Mouse (Mus musculus) limb, embryonic 15.5 days (tissue): ENCODE data around the gene Lrig1. TPM values are rescaled to one million over a fixed set of nuclear protein-coding genes. Genes with fewer than 3 reads are reported as not detected.
A peak's percentile ranks its signal among the peaks of the same experiment; 100 is the strongest.

Source experiments
- ATAC-seq: fragments of 200-750 bp; cut with Nextera tagmentation; 2 replicates; pipeline ENCODE4 v1.8.0; 2017; ENCODE audit warnings: low read depth, moderate TSS enrichment; ENCODE audit not compliant: insufficient number of reproducible peaks, low FRiP score, low TSS enrichment
- H3K27ac ChIP-seq: fragments of 300-500 bp; sonication (generic); 2 replicates; pipeline ENCODE4 v1.5.1; 2015; ENCODE audit warnings: moderate library complexity, mild to moderate bottlenecking, inconsistent platforms
- H3K27me3 ChIP-seq: fragments of 300-500 bp; sonication (generic); 2 replicates; pipeline ENCODE4 v1.6.1; 2015; ENCODE audit warnings: inconsistent platforms
- H3K36me3 ChIP-seq: fragments of 300-500 bp; sonication (generic); 2 replicates; pipeline ENCODE4 v1.6.1; 2015; ENCODE audit warnings: inconsistent platforms
- H3K4me1 ChIP-seq: fragments of 300-500 bp; sonication (generic); 2 replicates; pipeline ENCODE4 v1.6.1; 2015; ENCODE audit warnings: inconsistent platforms
- H3K4me2 ChIP-seq: fragments of 300-500 bp; sonication (generic); 2 replicates; pipeline ENCODE4 v1.6.1; 2015; ENCODE audit warnings: mild to moderate bottlenecking, inconsistent platforms
- H3K4me3 ChIP-seq: fragments of 300-500 bp; sonication (generic); 2 replicates; pipeline ENCODE4 v1.5.1; 2015; ENCODE audit warnings: mild to moderate bottlenecking, inconsistent platforms
- H3K9ac ChIP-seq: fragments of 300-500 bp; sonication (generic); 2 replicates; pipeline ENCODE4 v1.6.1; 2015; ENCODE audit warnings: inconsistent platforms
- H3K9me3 ChIP-seq: fragments of 300-500 bp; sonication (generic); 2 replicates; pipeline ENCODE4 v1.6.1; 2016; ENCODE audit warnings: inconsistent platforms
- WGBS: fragments of 180-500 bp; shearing (Covaris S2); methylation state at CpG from one replicate; pipeline ENCODE4 v1.1.7; 2015; 5-methylcytosine and 5-hydroxymethylcytosine counted together
- polyA plus RNA-seq: library from polyadenylated mRNA; unstranded; fragments of >200 nt; fragmentation: Nextera tagmentation; extraction: Ambion mirVana; gene quantifications from 2 replicates; pipeline ENCODE4 v1.2.1, GENCODE M21; 2015

Gene Lrig1
- polyA plus RNA-seq, 1 experiment from 2014 or later = 22.5 TPM

DNA sequence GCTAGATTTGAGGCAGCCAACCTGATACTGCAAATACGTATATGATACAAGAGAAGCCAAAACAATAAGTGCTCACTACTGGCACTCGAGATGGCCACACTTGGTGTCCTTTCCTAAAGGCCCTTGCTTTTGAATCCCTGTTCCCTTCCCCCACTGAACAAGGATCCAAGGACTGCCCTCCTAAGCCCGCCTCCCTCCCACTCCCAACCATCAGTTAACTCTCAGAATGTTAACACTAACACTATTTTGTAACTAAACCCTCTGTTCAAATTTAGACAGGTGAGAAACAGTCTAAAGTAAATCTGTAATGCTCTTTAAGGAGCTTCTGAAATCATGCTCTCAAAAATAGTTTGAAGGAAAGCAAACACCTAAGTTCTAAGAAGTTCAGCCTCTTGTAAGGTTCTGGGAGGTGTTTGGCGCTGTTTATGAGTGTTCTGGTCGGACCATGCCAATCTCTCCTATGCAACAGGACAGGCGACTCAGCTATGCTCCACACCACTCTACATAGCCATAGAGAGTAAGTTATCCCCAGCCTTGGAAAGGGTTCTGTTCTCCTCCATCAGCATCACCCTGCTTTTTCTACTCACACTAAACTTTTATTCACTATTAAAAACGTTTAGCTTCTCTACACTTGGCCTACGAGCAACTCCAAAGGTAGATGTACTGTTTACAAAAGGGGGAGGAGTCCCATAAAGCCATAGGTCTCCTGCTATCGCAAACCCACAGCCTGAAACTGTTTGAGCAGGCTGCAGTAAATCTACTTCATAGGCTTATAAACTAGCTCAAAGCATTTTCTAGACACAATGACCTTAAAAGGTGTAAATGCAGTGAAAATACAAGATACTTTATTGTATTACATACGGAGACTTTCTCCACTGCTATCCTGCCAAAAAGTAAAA, 3.5 kb downstream of the Lrig1 start:
- H3K4me3 ChIP-seq = peak overlapping the region; percentile 90
- peaks cover 62% of the 10 kb centered on the region for H3K4me1 ChIP-seq
- no peaks in the 10 kb centered on the region for H3K9me3 ChIP-seq
- H3K36me3 ChIP-seq = no peaks in the 10 kb centered on the region
- no peak overlapping the region for H3K27ac ChIP-seq
- H3K9ac ChIP-seq = no peak overlapping the region
- H3K4me2 ChIP-seq = peak overlapping the region; percentile 83
- ATAC-seq = no peak
- H3K27me3 ChIP-seq = no peaks in the 10 kb centered on the region
- WGBS = 40% methylated on average over 10 of the region's 10 CpGs

DNA sequence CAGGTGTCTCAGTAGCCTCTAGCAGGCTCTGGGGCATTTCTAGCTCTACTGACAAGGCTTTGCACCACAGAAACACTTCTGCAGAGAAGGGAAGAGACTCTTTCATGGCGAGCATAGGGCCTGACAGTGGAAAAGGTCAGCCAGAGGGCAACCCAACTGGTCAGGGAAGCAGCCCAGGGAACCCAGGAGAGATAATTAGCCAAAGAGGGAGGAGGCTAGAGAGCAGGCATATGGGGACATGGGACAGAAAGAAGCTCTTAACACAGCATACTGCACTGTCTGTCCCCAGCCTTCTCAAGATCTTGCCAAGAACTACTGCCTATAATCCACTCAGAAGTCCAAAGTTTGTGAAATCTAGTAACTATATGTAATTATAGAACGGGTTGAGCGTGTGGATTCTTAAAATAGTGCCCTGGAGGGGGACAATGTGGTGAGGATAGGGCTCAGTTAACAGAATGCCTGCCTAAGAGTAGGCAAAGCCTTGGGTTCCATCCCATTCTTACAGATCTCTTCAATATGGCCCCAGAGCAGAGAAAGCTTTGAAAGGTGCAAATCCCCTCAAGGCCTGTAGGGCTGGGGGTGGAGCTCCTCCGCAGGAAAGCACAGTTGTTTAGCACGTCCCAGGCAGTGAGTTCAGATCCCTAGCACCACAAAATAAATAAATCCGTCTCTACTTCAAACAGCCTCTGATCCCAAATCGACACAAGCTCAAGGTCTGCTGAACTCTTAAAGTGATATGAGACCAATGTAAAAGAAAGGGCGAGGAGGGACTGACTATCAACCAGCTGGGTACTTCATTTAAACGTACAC, 4.6 kb downstream of the Lrig1 start:
- ATAC-seq = no peak
- Histone ChIP-seq H3K9me3 (no peaks in the 10 kb centered on the region), H3K27me3 (no peaks in the 10 kb centered on the region), H3K4me1 (peaks cover 68% of the 10 kb centered on the region), H3K36me3 (no peaks in the 10 kb centered on the region), H3K9ac (no peak overlapping the region), H3K4me3 (0 out of 2 replicates have a peak overlapping the region, but pooled peaks have one; percentile 5), H3K4me2 (peak overlapping the region; percentile 27; the same call in 1 of the 2 replicates), H3K27ac (no peak overlapping the region)
- WGBS = 46% methylated on average over 9 of the region's 9 CpGs

DNA sequence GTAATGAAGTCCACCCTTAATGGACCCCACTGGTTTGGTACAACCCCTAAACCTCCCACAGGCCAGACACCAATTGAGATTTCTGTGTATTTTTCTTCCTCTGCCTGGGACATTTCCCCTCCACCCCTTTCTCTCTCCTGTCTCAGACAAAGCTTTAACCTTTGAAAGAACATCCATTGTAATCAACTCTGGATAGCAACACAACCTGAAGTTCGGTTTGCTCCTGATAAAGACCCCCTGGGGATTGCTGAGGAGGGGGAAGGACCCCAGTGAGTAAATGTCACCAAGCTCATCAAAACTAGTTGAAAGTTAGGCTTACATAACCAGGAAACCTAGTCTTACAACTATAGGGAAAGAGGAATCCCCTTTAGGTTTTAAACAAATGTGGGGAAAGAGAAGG, 5.5 kb downstream of the Lrig1 start:
- no peaks in the 10 kb centered on the region for H3K27me3 ChIP-seq
- no peaks in the 10 kb centered on the region for H3K36me3 ChIP-seq
- ATAC-seq = no peak
- no peak overlapping the region for H3K27ac ChIP-seq
- H3K9ac ChIP-seq = no peak overlapping the region
- WGBS = 28% methylated on average over 1 of the region's 1 CpGs
- H3K4me3 ChIP-seq = no peak overlapping the region
- peaks cover 77% of the 10 kb centered on the region for H3K4me1 ChIP-seq
- no peaks in the 10 kb centered on the region for H3K9me3 ChIP-seq
- H3K4me2 ChIP-seq = no peak overlapping the region

DNA sequence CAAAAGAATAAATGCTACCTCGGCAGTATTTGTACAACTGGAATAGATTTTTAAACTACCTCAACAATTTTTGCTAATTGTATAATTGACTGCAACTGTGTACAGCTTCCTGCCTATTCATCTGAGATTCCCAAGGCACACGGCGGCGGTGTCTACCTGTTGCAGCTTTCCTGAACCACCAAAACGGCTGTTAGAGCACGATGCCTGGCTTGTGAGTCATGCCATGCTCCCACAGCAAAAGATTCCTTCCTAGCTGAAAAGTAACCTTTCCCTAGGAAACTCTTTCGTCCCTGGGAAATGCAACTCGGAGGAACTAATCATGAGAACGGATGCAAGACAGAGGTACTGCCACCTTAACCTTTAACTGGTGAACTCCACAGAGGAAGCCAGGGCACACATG, 6.9 kb downstream of the Lrig1 start:
- 62% methylated on average over 9 of the region's 9 CpGs for WGBS
- no peak overlapping the region for H3K4me3 ChIP-seq
- no peaks in the 10 kb centered on the region for H3K9me3 ChIP-seq
- H3K36me3 ChIP-seq = no peaks in the 10 kb centered on the region
- no peak overlapping the region for H3K9ac ChIP-seq
- no peak overlapping the region for H3K4me2 ChIP-seq
- H3K4me1 ChIP-seq = peaks cover 78% of the 10 kb centered on the region
- ATAC-seq = no peak
- H3K27ac ChIP-seq = no peak overlapping the region
- no peaks in the 10 kb centered on the region for H3K27me3 ChIP-seq

DNA sequence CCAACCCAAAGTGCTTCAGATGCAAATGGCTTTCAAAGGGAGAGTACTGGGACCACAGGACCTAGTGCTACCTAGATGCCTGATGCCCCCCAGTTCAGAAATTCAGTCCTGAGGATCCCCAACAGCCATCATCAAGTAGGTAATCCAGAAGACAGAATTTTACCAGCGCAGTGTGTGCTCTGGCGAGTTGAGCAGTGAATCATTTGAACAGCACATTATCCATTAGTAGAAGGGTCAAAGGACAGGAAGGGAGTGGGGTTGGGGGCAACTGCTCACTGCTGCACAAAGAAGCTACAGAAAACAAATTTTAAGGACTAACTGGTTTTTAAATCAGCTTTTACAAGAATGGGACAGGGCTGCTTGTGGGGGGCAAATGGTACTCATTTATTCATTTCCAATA, 8.0 kb downstream of the Lrig1 start:
- no peaks in the 10 kb centered on the region for H3K9me3 ChIP-seq
- H3K9ac ChIP-seq = no peak overlapping the region
- H3K27ac ChIP-seq = no peak overlapping the region
- H3K27me3 ChIP-seq = no peaks in the 10 kb centered on the region
- H3K4me3 ChIP-seq = no peak overlapping the region
- 68% methylated on average over 2 of the region's 2 CpGs for WGBS
- ATAC-seq = no peak
- no peaks in the 10 kb centered on the region for H3K36me3 ChIP-seq
- no peak overlapping the region for H3K4me2 ChIP-seq
- peaks cover 79% of the 10 kb centered on the region for H3K4me1 ChIP-seq

DNA sequence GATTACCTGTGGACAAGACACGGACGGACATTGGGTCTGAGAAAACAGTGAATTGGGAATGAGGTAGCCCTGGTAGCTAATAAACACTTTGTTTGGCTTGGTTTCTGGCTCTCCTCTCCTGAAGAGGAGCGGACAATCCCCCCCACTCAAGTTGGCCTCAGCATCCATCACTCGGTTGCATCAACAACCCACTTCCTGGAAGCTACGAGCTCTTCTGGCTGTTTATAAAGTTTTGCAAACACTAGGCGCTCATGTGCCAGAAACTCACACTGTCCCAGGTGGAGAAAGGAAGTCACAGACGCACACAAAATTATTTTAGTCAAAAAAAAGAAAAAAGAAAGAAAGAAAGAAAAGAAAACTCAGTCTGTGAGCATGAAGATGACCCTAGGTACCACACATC, 9.7 kb downstream of the Lrig1 start:
- Histone ChIP-seq H3K4me2 (no peak overlapping the region), H3K4me3 (no peak overlapping the region), H3K27me3 (no peaks in the 10 kb centered on the region), H3K27ac (no peak overlapping the region), H3K4me1 (peaks cover 75% of the 10 kb centered on the region), H3K9me3 (no peaks in the 10 kb centered on the region), H3K9ac (no peak overlapping the region), H3K36me3 (no peaks in the 10 kb centered on the region)
- ATAC-seq = no peak
- WGBS = 64% methylated on average over 7 of the region's 7 CpGs

DNA sequence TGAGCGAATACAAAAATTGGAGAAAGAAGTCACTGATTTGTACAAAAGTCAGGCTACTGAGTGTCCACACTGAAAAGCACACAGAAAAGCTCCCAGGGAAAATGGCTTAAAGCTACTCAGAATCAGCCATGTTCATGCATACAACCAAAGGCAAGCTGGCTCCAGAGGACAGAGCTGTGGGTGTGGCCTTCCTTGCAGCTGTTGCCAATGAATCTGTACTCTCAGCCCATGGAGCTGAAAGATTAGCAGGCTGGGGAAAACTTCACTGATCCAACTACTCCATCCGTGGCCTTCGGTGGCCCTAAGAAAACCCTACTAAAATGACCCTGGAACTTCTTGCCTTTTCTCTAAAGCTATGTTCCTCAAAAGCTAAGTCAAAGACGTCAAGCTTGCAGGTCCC, 11.2 kb downstream of the Lrig1 start:
- WGBS = 38% methylated on average over 4 of the region's 4 CpGs
- no peak for ATAC-seq
- Histone ChIP-seq H3K9me3 (no peaks in the 10 kb centered on the region), H3K9ac (no peak overlapping the region), H3K36me3 (no peaks in the 10 kb centered on the region), H3K4me1 (peaks cover 80% of the 10 kb centered on the region), H3K4me3 (no peak overlapping the region), H3K4me2 (peak overlapping the region; percentile 10; the same call in 1 of the 2 replicates), H3K27me3 (no peaks in the 10 kb centered on the region), H3K27ac (peak overlapping the region; percentile 59)

DNA sequence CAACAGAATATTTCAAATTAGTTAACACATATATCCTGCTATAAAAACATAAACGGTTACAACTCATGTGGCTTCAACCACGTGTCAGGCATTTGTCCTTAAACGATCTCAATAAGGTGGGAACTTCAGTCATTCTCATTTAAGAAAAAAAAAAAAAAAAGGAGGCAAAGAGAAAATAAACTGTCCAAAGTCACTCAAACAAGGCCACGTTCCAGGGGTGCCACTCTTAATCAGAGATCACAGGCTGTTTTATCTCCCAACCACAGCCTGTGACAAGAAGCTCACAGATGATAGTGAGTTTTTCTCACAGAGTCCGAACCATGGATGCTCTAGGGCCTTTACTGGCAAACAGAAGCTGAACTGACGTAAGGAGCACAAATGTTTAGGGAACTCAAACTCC, 13.9 kb downstream of the Lrig1 start:
- H3K4me3 ChIP-seq = no peak overlapping the region
- peaks cover 83% of the 10 kb centered on the region for H3K4me1 ChIP-seq
- ATAC-seq = no peak
- WGBS = 51% methylated on average over 6 of the region's 6 CpGs
- H3K27ac ChIP-seq = no peak overlapping the region
- no peaks in the 10 kb centered on the region for H3K27me3 ChIP-seq
- H3K9ac ChIP-seq = no peak overlapping the region
- H3K9me3 ChIP-seq = no peaks in the 10 kb centered on the region
- no peak overlapping the region for H3K4me2 ChIP-seq
- H3K36me3 ChIP-seq = no peaks in the 10 kb centered on the region

DNA sequence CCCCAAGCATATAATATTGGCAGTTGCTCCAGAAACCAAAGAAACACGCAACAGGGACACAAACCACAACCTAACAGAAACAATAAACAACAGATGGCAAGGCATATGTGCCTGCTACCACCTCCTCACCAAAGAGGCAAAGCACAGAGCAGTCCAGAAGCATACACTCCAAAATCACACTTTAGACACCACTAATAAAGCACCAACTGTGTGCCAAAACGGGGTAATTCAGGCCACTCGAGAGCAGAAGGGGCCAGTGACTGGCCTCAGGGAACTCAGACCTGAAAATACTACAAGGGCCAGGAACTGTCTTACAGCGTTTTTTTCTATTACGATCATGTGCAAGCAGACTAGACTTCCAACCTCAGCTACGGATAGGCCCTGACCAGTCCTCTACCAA, 14.3 kb downstream of the Lrig1 start:
- Histone ChIP-seq H3K27ac (no peak overlapping the region; the same call in 1 of the 2 replicates), H3K4me1 (peaks cover 84% of the 10 kb centered on the region), H3K4me2 (no peak overlapping the region), H3K9ac (no peak overlapping the region), H3K9me3 (no peaks in the 10 kb centered on the region), H3K27me3 (no peaks in the 10 kb centered on the region), H3K4me3 (no peak overlapping the region), H3K36me3 (no peaks in the 10 kb centered on the region)
- ATAC-seq = no peak
- 46% methylated on average over 6 of the region's 6 CpGs for WGBS

DNA sequence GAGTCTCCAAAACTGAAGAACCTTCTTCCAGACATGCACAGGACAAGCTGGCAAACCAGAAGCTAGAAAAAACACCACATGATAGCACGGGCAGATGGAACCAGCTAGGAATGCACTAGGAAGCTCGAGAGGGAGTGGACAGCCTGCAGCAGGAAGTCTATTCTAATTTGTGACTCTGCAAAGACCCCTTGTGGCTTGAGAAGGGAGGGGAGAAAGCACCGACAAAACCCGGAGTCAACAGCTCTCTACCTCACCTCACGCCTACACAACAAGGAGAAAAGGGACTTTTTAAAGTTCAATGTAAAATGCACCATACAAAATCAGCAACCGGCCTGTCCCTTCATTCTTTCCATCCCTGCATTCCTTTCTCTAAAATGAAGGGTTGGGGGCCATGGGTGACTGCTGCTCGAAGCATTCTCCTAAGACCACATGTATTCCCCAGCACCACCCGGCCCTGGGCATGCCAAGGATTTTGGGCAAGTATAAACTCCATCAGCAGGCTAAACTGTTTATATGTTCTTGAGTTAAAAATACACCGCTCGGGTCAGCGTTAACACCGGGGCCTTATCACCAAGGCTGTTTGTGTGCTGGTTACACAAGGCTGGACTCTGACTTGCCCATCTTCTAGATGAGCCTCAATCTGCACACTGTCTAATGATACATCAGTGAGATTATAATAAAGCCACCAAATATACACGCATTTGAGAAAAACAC, 15.0 kb downstream of the Lrig1 start:
- Histone ChIP-seq H3K36me3 (no peaks in the 10 kb centered on the region), H3K4me1 (peaks cover 81% of the 10 kb centered on the region), H3K4me3 (no peak overlapping the region), H3K9me3 (no peaks in the 10 kb centered on the region), H3K27me3 (no peaks in the 10 kb centered on the region), H3K4me2 (no peak overlapping the region), H3K9ac (no peak overlapping the region), H3K27ac (no peak overlapping the region)
- WGBS = 37% methylated on average over 13 of the region's 13 CpGs
- ATAC-seq = no peak

DNA sequence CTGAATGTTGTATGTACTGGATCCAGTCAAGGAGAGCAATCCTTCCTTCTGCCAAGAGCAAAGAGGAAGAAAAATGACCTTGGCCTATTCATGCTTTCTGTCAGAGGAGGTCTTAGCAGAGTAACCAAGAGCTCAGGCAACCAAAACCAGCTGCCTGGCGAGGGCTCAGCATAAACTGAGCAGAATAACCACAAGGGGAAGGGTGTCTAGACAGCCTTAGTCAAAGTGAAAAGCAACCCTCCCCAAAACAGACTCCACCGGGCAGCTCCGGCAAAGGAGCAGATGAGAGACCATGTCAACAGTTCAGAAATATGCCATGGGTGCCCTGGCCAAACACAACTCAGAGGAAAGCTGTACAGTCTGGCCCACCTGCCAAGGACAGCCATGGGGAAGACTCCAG, 16.3 kb downstream of the Lrig1 start:
- Histone ChIP-seq H3K9me3 (no peaks in the 10 kb centered on the region), H3K27me3 (no peaks in the 10 kb centered on the region), H3K4me3 (no peak overlapping the region), H3K27ac (no peak overlapping the region; the same call in 1 of the 2 replicates), H3K9ac (no peak overlapping the region), H3K4me2 (no peak overlapping the region), H3K4me1 (peaks cover 75% of the 10 kb centered on the region), H3K36me3 (no peaks in the 10 kb centered on the region)
- WGBS = 48% methylated on average over 3 of the region's 3 CpGs
- ATAC-seq = 0 out of 2 replicates have a peak, but pooled peaks have one; percentile 23
